Comparison of ENCODE assay signal across 17 mouse cellular contexts in the genomic region with DNA sequence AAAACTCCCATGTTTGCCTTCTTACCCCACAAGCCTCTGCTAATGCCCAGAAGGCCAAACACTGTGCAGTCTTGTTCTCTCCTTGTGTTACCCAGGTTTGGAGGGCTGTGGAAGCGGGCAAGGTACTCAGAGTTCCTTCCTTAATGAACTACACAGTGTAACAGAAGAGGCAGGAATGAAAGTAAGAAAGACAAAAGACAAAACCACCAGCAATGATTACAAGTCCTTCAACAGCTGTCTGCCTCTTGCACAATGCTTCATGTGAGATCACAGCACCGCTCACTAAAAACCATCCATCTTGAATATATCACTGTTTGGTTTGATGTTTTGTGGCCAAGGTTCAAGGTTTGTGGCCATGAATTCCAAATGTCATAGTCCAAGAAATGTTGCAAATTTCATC. TPM values are rescaled to one million over a fixed set of nuclear protein-coding genes. Genes with fewer than 3 reads are reported as not detected.
DNase-seq lines count a peak whose midpoint lies in the region; ATAC-seq lines count a peak whose summit lies in the region.
"Had no signal": no experiment of that assay in that cellular context is flagged by ENCODE, and none has a peak within 500 bp of the region (broad histone marks: within the 10 kb centered on the region; RNA-seq: fewer than 3 reads in every experiment).

No protein-coding gene starts in this region.

- ATAC-seq in granulocyte monocyte progenitor cell, adult 5-6 weeks (replicated peaks; ENCODE audit: poor library complexity, severe bottlenecking) = peak; percentile 67
- no peak for ATAC-seq in megakaryocyte-erythroid progenitor cell, adult 5-6 weeks (replicated peaks; ENCODE audit: low FRiP score, low TSS enrichment, poor library complexity, severe bottlenecking)
- ATAC-seq: forebrain, embryonic 15.5 days; hindbrain, embryonic 16.5 days; inflammation-experienced regulatory T-cells, adult 6 months; intestine, postnatal 0 days had no signal

- DNase-seq in adrenal gland, adult 2 months = peak; percentile 72
- no peak for DNase-seq in adrenal gland, postnatal 25 days
- DNase-seq in 3T3-L1 (ENCODE audit: low read depth, low spot score) = peak; percentile 70
- peak; percentile 49 for DNase-seq in adrenal gland, postnatal 10 days
- no peak for DNase-seq in frontal cortex, postnatal 36 days (ENCODE audit: low spot score in 2 of 2)
- DNase-seq in layer of hippocampus, adult 11-12 months (ENCODE audit: low spot score) = no peak
- DNase-seq: cerebellum, adult 11 months; cerebellum, adult 8-10 months; cerebellum, postnatal 14 days; gastrocnemius, postnatal 14 days; heart, postnatal 36 days had no signal

RNA-seq across cellular contexts. Expression of a gene that starts 19.6 kb away (rescaled TPM):
- 1,000 to 10,000 TPM; 1,584 to 2,611 TPM for total RNA-seq in adrenal gland, adult 2 months (2021)
- polyA plus RNA-seq in adrenal gland, adult 2 months (2012; rRNA removed) = 172 and 197 TPM in 2 replicates
- total RNA-seq in adrenal gland, postnatal 25 days (2021) = 2,242 and 2,571 TPM in 2 replicates
- 100 to 1,000 TPM; 164 to 216 TPM for total RNA-seq in adrenal gland, postnatal 10 days (2021)
- total RNA-seq in granulocyte monocyte progenitor cell, adult 5-6 weeks (2014; fragmentation: Nextera tagmentation) = 17.9 and 22.7 TPM in 2 replicates
- total RNA-seq in granulocyte monocyte progenitor cell, adult 5-6 weeks (2017) = 29.6 and 35.2 TPM in 2 replicates
- 3.5 and 5.2 TPM in 2 replicates for total RNA-seq in megakaryocyte-erythroid progenitor cell, adult 5-6 weeks (2014; fragmentation: Nextera tagmentation)
- 1.1 and 11.7 TPM in 2 replicates for total RNA-seq in megakaryocyte-erythroid progenitor cell, adult 5-6 weeks (2017)

Comparison
In these comparisons a context has a peak if more than half of its experiments do, and no peak if none do; other contexts are left out.
1. DNase-seq: peak in adrenal gland, adult 2 months (single experiment), 3T3-L1 (single experiment) and adrenal gland, postnatal 10 days (single experiment); none in adrenal gland, postnatal 25 days (single experiment), frontal cortex, postnatal 36 days (0 of 2) and layer of hippocampus, adult 11-12 months (single experiment).
2. RNA of a gene that starts 19.6 kb away (total RNA-seq): 1,584 to 2,611 TPM in adrenal gland, adult 2 months and 2,242 to 2,571 TPM in adrenal gland, postnatal 25 days; 164 to 216 TPM in adrenal gland, postnatal 10 days, 17.9 to 35.2 TPM in granulocyte monocyte progenitor cell, adult 5-6 weeks and 1.1 to 11.7 TPM in megakaryocyte-erythroid progenitor cell, adult 5-6 weeks; every median in the first group is over 4 times any median in the second.